Mouse (Mus musculus): Measurements from ENCODE around the gene Ank3. TPM values are rescaled to one million over a fixed set of nuclear protein-coding genes. Genes with fewer than 3 reads are reported as not detected.

The Ank3 gene
- polyA plus RNA-seq, 1 experiment from 2014 or later, result 38.7 TPM

- H3K27me3 ChIP-seq, result no peaks in the 10 kb centered on the region
Measured at GRCm38 (mm10) chr10:69420306-69420705, 21.7 kb downstream of the Ank3 start.

DNA sequence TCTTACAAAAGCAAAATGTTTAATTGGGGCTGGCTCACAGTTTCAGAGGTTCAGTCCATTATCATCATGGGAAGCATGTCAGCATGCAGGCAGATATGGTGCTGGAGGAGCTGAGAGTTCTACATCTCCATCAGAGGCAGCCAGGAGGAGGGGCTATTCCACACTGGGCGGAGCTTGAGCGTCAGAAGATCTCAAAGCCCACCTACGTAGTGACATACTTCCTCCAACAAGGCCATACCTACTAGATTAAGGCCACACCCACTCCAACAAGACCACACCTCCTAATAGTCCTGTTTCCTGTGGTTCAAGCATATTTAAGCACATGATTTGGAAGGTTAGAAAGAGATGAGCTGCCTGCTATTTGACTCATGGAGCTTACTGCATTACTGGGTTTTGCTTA is 25.5 kb downstream of the Ank3 start:
- H3K36me3 ChIP-seq, result no peaks in the 10 kb centered on the region
- WGBS, result 94% methylated on average over 3 of the region's 3 CpGs
- H3K4me2 ChIP-seq (replicated peaks), result no peak overlapping the region
- H3K4me1 ChIP-seq, result no peaks in the 10 kb centered on the region
- H3K9ac ChIP-seq, result no peak overlapping the region
- no peaks in the 10 kb centered on the region for H3K9me3 ChIP-seq
- H3K4me3 ChIP-seq, result no peak overlapping the region
- H3K27me3 ChIP-seq, result no peaks in the 10 kb centered on the region
- ATAC-seq (ENCODE audit: insufficient number of reproducible peaks, insufficient read depth, low FRiP score, low TSS enrichment), result no peak
- H3K27ac ChIP-seq, result no peak overlapping the region

More at GRCm38 (mm10) chr10:69420306-69420705, 21.7 kb downstream of the Ank3 start:
- H3K9me3 ChIP-seq, result no peaks in the 10 kb centered on the region
- no peak for ATAC-seq (ENCODE audit: insufficient number of reproducible peaks, insufficient read depth, low FRiP score, low TSS enrichment)
- H3K27ac ChIP-seq, result no peak overlapping the region
- H3K4me3 ChIP-seq, result no peak overlapping the region
- 84% methylated on average over 6 of the region's 6 CpGs for WGBS
- H3K4me1 ChIP-seq, result no peaks in the 10 kb centered on the region
- no peak overlapping the region for H3K9ac ChIP-seq
- H3K4me2 ChIP-seq (replicated peaks), result no peak overlapping the region
- H3K36me3 ChIP-seq, result no peaks in the 10 kb centered on the region

DNA sequence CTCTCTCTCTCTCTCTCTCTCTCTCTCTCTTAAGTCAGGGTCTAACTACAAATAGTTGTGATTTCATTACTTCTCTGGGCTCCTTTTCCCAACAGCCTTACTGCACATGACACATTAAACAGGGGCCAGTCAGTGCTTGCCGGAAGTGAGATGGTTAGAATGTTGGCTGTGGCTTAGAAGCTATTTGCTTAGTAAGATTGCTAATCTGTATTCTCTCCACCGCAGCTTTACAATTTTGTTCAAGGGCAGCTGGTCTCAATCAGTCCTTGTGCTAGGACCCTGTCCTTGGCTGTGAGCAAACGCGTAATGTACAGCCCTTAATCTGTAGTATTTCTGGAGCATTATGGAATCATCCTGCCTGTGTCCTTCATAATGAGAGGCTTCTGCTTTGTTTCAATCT is 31.6 kb downstream of the Ank3 start:
- Histone ChIP-seq H3K9ac (no peak overlapping the region), H3K27ac (no peak overlapping the region), H3K4me1 (no peaks in the 10 kb centered on the region), H3K27me3 (no peaks in the 10 kb centered on the region), H3K4me3 (no peak overlapping the region), H3K36me3 (no peaks in the 10 kb centered on the region), H3K4me2 (replicated peaks) (no peak overlapping the region), H3K9me3 (no peaks in the 10 kb centered on the region)
- 77% methylated on average over 4 of the region's 4 CpGs for WGBS
- ATAC-seq (ENCODE audit: insufficient number of reproducible peaks, insufficient read depth, low FRiP score, low TSS enrichment), result no peak

DNA sequence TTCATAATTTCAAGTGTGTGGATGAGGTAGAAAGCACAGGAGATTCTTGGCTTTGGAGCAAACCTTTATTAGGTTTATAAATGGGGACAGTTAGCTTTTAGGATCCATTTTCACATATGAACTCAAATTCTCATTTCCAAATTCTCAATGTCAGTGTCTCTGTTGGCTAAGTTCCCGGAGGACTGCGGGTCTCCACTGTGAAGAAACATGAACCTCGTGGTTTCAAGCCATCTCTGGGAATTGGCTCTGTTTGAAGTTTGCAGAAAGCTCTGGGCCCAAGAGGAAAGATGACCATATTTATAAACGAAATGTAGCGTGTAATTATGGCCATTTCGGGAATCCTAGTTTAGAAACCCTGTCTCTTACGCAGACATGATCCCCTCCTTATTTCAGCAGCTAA is 32.5 kb downstream of the Ank3 start:
- no peaks in the 10 kb centered on the region for H3K9me3 ChIP-seq
- no peak overlapping the region for H3K4me3 ChIP-seq
- no peak overlapping the region for H3K4me2 ChIP-seq (replicated peaks)
- no peak overlapping the region for H3K9ac ChIP-seq
- ATAC-seq (ENCODE audit: insufficient number of reproducible peaks, insufficient read depth, low FRiP score, low TSS enrichment), result no peak
- 76% methylated on average over 7 of the region's 7 CpGs for WGBS
- no peaks in the 10 kb centered on the region for H3K27me3 ChIP-seq
- no peaks in the 10 kb centered on the region for H3K36me3 ChIP-seq
- no peaks in the 10 kb centered on the region for H3K4me1 ChIP-seq
- no peak overlapping the region for H3K27ac ChIP-seq

DNA sequence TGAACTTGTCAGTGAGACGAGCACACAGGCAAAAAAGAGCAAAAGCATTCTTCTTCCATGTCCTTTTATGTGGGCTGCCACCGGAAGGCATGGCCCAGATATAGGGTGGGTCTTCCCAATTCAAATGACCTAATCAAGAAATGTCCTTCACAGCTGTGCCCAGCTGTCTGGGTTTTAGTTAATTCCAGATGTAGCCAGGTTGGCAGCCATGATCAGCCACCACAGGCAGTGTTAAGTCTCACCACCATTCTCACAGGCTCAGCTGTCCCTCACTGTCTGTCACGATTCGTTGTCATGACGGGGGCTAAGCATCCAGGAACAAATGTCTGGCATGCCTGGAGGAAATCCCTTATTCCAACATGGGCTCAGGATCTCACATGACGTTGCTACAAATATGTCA is 36.6 kb downstream of the Ank3 start:
- Histone ChIP-seq H3K36me3 (no peaks in the 10 kb centered on the region), H3K4me1 (no peaks in the 10 kb centered on the region)
- no peak for ATAC-seq (ENCODE audit: insufficient number of reproducible peaks, insufficient read depth, low FRiP score, low TSS enrichment)

GRCm38 (mm10) chr10:69439449-69439848 is 40.9 kb downstream of the Ank3 start:
- no peaks in the 10 kb centered on the region for H3K36me3 ChIP-seq
- no peaks in the 10 kb centered on the region for H3K27me3 ChIP-seq
- no peak overlapping the region for H3K4me3 ChIP-seq
- no peak overlapping the region for H3K9ac ChIP-seq
- H3K27ac ChIP-seq, result no peak overlapping the region
- no peaks in the 10 kb centered on the region for H3K9me3 ChIP-seq
- H3K4me2 ChIP-seq (replicated peaks), result no peak overlapping the region
- H3K4me1 ChIP-seq, result no peaks in the 10 kb centered on the region
- WGBS, result 81% methylated on average over 8 of the region's 8 CpGs
- ATAC-seq (ENCODE audit: insufficient number of reproducible peaks, insufficient read depth, low FRiP score, low TSS enrichment), result no peak

More for the DNA sequence above, 36.6 kb downstream of the Ank3 start:
- 66% methylated on average over 6 of the region's 6 CpGs for WGBS
- no peak overlapping the region for H3K4me2 ChIP-seq (replicated peaks)
- H3K9ac ChIP-seq, result no peak overlapping the region
- H3K27ac ChIP-seq, result no peak overlapping the region
- no peaks in the 10 kb centered on the region for H3K27me3 ChIP-seq
- H3K4me3 ChIP-seq, result no peak overlapping the region
- H3K9me3 ChIP-seq, result no peaks in the 10 kb centered on the region

GRCm38 (mm10) chr10:69444546-69444945 is 46.0 kb downstream of the Ank3 start:
- Histone ChIP-seq H3K4me3 (no peak overlapping the region), H3K27me3 (no peaks in the 10 kb centered on the region), H3K9ac (no peak overlapping the region), H3K27ac (no peak overlapping the region), H3K4me2 (replicated peaks) (no peak overlapping the region), H3K4me1 (no peaks in the 10 kb centered on the region), H3K36me3 (no peaks in the 10 kb centered on the region), H3K9me3 (no peaks in the 10 kb centered on the region)
- no peak for ATAC-seq (ENCODE audit: insufficient number of reproducible peaks, insufficient read depth, low FRiP score, low TSS enrichment)
- WGBS, result 78% methylated on average over 5 of the region's 5 CpGs

GRCm38 (mm10) chr10:69445951-69446350 is 47.4 kb downstream of the Ank3 start:
- Histone ChIP-seq H3K4me1 (no peaks in the 10 kb centered on the region), H3K4me2 (replicated peaks) (no peak overlapping the region), H3K4me3 (no peak overlapping the region), H3K27me3 (no peaks in the 10 kb centered on the region), H3K9ac (no peak overlapping the region), H3K9me3 (no peaks in the 10 kb centered on the region), H3K27ac (no peak overlapping the region), H3K36me3 (no peaks in the 10 kb centered on the region)
- 85% methylated on average over 7 of the region's 7 CpGs for WGBS
- ATAC-seq (ENCODE audit: insufficient number of reproducible peaks, insufficient read depth, low FRiP score, low TSS enrichment), result no peak

- no peak overlapping the region for H3K9ac ChIP-seq
- WGBS, result 83% methylated on average over 5 of the region's 5 CpGs
- H3K4me2 ChIP-seq (replicated peaks), result no peak overlapping the region
- no peaks in the 10 kb centered on the region for H3K9me3 ChIP-seq
- H3K27me3 ChIP-seq, result no peaks in the 10 kb centered on the region
- no peak overlapping the region for H3K27ac ChIP-seq
- no peaks in the 10 kb centered on the region for H3K4me1 ChIP-seq
- H3K36me3 ChIP-seq, result no peaks in the 10 kb centered on the region
- H3K4me3 ChIP-seq, result no peak overlapping the region
- ATAC-seq (ENCODE audit: insufficient number of reproducible peaks, insufficient read depth, low FRiP score, low TSS enrichment), result no peak
Measured at GRCm38 (mm10) chr10:69446566-69446965, 48.0 kb downstream of the Ank3 start.

DNA sequence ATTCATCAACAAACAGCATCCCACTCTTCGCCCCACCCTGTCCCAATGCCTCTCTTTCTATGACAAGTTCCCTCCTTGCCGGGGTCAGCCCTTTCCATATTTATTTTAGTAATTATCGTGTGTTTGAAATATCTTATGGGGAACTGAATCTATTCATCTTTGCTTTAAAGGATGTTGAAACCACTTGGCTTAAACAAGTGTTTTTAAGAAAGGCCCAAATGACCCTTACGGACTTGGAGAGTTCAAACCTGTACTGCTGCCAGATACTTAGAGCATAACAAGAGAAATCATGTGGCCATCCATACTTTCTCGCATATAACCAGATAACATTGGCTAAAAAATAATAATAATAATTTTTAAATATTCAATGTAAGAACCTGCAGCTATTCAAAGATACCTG is 48.7 kb downstream of the Ank3 start:
- no peak overlapping the region for H3K4me3 ChIP-seq
- H3K4me2 ChIP-seq (replicated peaks), result no peak overlapping the region
- ATAC-seq (ENCODE audit: insufficient number of reproducible peaks, insufficient read depth, low FRiP score, low TSS enrichment), result no peak
- no peaks in the 10 kb centered on the region for H3K4me1 ChIP-seq
- H3K36me3 ChIP-seq, result no peaks in the 10 kb centered on the region
- 86% methylated on average over 5 of the region's 5 CpGs for WGBS
- H3K27ac ChIP-seq, result no peak overlapping the region
- H3K27me3 ChIP-seq, result no peaks in the 10 kb centered on the region
- H3K9me3 ChIP-seq, result no peaks in the 10 kb centered on the region
- H3K9ac ChIP-seq, result no peak overlapping the region

DNA sequence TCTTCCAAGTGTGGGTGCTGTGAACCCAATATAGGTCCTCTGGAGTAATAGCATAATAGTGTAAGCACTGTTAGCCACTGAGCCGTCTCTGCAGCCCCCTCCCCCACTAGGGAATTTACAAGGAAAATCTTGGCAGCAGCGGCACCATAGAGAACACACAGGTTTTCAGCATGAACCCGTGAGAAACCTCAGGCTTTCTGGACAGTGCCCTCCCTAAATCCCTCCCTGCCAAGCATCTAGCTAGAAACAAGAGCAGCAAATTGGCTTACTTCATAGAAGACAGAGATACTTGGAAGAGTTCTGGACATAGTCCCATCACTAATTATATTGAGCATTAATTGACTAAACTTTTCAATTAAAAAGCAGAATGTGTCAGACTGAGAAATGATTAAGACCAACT is 49.6 kb downstream of the Ank3 start:
- H3K4me3 ChIP-seq, result no peak overlapping the region
- no peak overlapping the region for H3K27ac ChIP-seq
- no peaks in the 10 kb centered on the region for H3K27me3 ChIP-seq
- no peaks in the 10 kb centered on the region for H3K36me3 ChIP-seq
- H3K4me2 ChIP-seq (replicated peaks), result no peak overlapping the region
- no peaks in the 10 kb centered on the region for H3K9me3 ChIP-seq
- no peaks in the 10 kb centered on the region for H3K4me1 ChIP-seq
- H3K9ac ChIP-seq, result no peak overlapping the region
- no peak for ATAC-seq (ENCODE audit: insufficient number of reproducible peaks, insufficient read depth, low FRiP score, low TSS enrichment)
- WGBS, result 72% methylated on average over 3 of the region's 3 CpGs

- H3K9me3 ChIP-seq, result no peaks in the 10 kb centered on the region
- H3K4me2 ChIP-seq (replicated peaks), result no peak overlapping the region
- 61% methylated on average over 5 of the region's 5 CpGs for WGBS
Measured at GRCm38 (mm10) chr10:69451006-69451405, 52.4 kb downstream of the Ank3 start.

More at GRCm38 (mm10) chr10:69451006-69451405, 52.4 kb downstream of the Ank3 start:
- Histone ChIP-seq H3K27ac (no peak overlapping the region), H3K36me3 (no peaks in the 10 kb centered on the region), H3K4me3 (no peak overlapping the region), H3K9ac (no peak overlapping the region), H3K4me1 (no peaks in the 10 kb centered on the region), H3K27me3 (no peaks in the 10 kb centered on the region)
- no peak for ATAC-seq (ENCODE audit: insufficient number of reproducible peaks, insufficient read depth, low FRiP score, low TSS enrichment)
